Mouse (Mus musculus) liver, adult 2 months (tissue): ENCODE results near the gene Mrps26. TPM values are rescaled to one million over a fixed set of nuclear protein-coding genes. Genes with fewer than 3 reads are reported as not detected.

Source experiments
- DNase-seq: peaks from one replicate; pipeline ENCODE4 v3.0.0-alpha.2; 2011; ENCODE audit warnings: low read depth, low spot score; ENCODE audit errors: extremely low read depth
- H3K27ac ChIP-seq: fragments of 200-500 bp; replicated peaks from 2 replicates; pipeline ENCODE4 v1.5.1; 2012; ENCODE audit warnings: low read depth, mild to moderate bottlenecking, control low read depth, inconsistent platforms, low read length; ENCODE audit not compliant: insufficient read depth
- H3K27me3 ChIP-seq: fragments of 200-500 bp; 2 replicates; pipeline ENCODE4 v1.6.1; 2012; ENCODE audit warnings: mild to moderate bottlenecking, moderate library complexity, low read length, inconsistent platforms; ENCODE audit not compliant: control insufficient read depth, insufficient read depth
- H3K36me3 ChIP-seq: fragments of 200-500 bp; 2 replicates; pipeline ENCODE4 v1.6.1; 2012; ENCODE audit warnings: low read length, inconsistent platforms; ENCODE audit not compliant: control insufficient read depth, insufficient read depth
- H3K4me1 ChIP-seq: fragments of 200-500 bp; 2 replicates; pipeline ENCODE4 v1.6.1; 2011; ENCODE audit warnings: low read length; ENCODE audit not compliant: control insufficient read depth, insufficient read depth
- H3K4me3 ChIP-seq: fragments of 200-500 bp; 2 replicates; pipeline ENCODE4 v1.5.1; 2011; ENCODE audit warnings: low read depth, mild to moderate bottlenecking, control low read depth, low read length, moderate library complexity; ENCODE audit not compliant: insufficient read depth
- H3K79me2 ChIP-seq: fragments of 200-500 bp; 2 replicates; pipeline ENCODE4 v1.6.1; 2012; ENCODE audit warnings: inconsistent platforms, mild to moderate bottlenecking, low read length, moderate library complexity; ENCODE audit not compliant: control insufficient read depth, insufficient read depth
- H3K9ac ChIP-seq: fragments of 200-500 bp; 2 replicates; pipeline ENCODE4 v1.6.1; 2012; ENCODE audit warnings: low read depth, mild to moderate bottlenecking, control low read depth, inconsistent platforms, low read length
- CTCF ChIP-seq: fragments of 200-500 bp; IDR thresholded peaks from 2 replicates; pipeline ENCODE4 v1.5.1; 2011; ENCODE audit warnings: low read depth, low read length, control low read depth
- POLR2A ChIP-seq: fragments of 200-500 bp; IDR thresholded peaks from 2 replicates; pipeline ENCODE4 v1.6.1; 2011; ENCODE audit warnings: low read length, control low read depth; ENCODE audit not compliant: insufficient read depth; ENCODE audit errors: extremely low read depth
- WGBS: fragments of 180-500 bp; shearing (Covaris S2); methylation state at CpG from one replicate; pipeline ENCODE4 v1.1.7; 2018; 5-methylcytosine and 5-hydroxymethylcytosine counted together
- polyA plus RNA-seq: library from polyadenylated mRNA; depleted of rRNA; stranded (reverse); fragments of >200 nt; gene quantifications from 2 replicates; pipeline ENCODE4 v1.2.3, GENCODE M21; 2012
- total RNA-seq: library from RNA; depleted of rRNA; stranded (reverse); fragments of >200 nt; gene quantifications from 2 replicates; pipeline ENCODE4 v1.2.3, GENCODE M21; 2014

Gene Mrps26
- total and polyA plus RNA-seq, 2 experiments, result 10.9 to 38.4 TPM

DNA sequence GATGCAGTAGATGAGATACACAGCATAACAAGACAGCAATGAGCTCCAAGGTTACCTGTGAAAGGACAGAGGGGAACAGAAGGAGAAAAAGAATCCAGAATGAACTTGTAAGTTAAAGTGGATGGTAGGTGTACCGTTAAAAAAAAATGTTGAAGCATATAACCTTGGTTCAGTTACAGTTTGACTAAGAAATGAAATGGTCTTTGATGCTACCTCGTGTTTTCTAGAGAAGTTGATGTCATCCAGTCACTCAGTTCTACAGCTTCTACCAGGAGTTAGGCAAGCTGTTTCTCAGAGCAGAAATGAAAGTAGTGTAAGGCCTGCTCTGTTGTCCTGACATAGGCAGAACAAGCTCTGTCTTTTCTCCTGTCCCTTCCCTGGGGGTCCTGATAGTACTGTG lies 34.3 kb upstream of the Mrps26 start:
- Histone ChIP-seq H3K27ac (no peak overlapping the region), H3K4me3 (no peak overlapping the region), H3K4me1 (no peaks in the 10 kb centered on the region), H3K79me2 (no peaks in the 10 kb centered on the region), H3K27me3 (no peaks in the 10 kb centered on the region), H3K9ac (no peak overlapping the region), H3K36me3 (peaks cover 17% of the 10 kb centered on the region)
- 85% methylated on average over 2 of the region's 2 CpGs for WGBS
- DNase-seq, result no peak
- TF ChIP-seq POLR2A, result no peak
- no peak for TF ChIP-seq CTCF

DNA sequence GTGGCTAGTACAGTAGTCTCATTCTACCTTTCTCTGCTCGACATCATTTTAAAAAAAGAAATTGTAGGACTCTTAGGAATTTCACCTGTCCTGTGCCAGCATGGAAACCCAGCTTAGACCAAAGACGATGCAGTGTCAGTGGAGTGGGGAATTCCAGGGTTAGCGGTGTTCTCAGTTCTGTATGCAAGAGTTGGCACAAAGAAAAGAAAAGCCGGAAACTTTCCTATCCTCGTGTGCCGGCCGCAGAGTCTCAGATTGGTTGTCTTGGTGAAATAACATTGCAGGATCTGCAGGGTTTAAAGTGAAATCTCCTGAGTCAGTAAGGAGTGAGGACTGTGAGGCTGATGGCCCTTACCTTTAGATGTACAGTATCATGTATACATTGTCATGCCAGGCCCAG lies 33.6 kb upstream of the Mrps26 start:
- Histone ChIP-seq H3K79me2 (no peaks in the 10 kb centered on the region), H3K4me1 (no peaks in the 10 kb centered on the region), H3K4me3 (no peak overlapping the region), H3K27me3 (no peaks in the 10 kb centered on the region), H3K9ac (no peak overlapping the region), H3K36me3 (peaks cover 22% of the 10 kb centered on the region), H3K27ac (no peak overlapping the region)
- WGBS, result 89% methylated on average over 7 of the region's 7 CpGs
- TF ChIP-seq CTCF, result no peak
- TF ChIP-seq POLR2A, result no peak
- no peak for DNase-seq

DNA sequence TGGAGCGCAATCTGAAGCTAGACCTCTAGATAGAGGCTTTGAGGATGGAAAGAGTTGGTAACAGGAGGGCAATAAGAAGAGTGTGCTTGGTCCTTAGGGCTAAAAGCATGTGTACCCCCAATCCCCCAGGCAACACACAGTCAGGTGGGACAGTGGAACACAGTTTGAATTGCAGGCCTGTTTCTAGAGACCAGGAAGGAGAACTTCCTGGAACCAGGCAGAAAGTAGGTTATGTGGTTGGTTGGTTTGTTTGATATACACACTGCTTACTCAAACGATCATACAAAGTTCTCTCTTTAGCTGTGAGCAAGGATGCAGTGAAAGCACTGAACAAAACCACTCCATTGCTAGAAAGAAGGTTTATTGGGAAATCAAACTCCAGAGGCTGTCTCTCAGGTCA lies 31.3 kb upstream of the Mrps26 start:
- Histone ChIP-seq H3K27ac (no peak overlapping the region), H3K4me1 (no peaks in the 10 kb centered on the region), H3K9ac (no peak overlapping the region), H3K27me3 (no peaks in the 10 kb centered on the region), H3K36me3 (peaks cover 30% of the 10 kb centered on the region), H3K79me2 (no peaks in the 10 kb centered on the region), H3K4me3 (no peak overlapping the region)
- no peak for DNase-seq
- WGBS, result 67% methylated on average over 2 of the region's 2 CpGs
- TF ChIP-seq POLR2A (no peak), CTCF (no peak)

GRCm38 (mm10) chr2:130535017-130535416 lies 28.5 kb upstream of the Mrps26 start:
- no peak for TF ChIP-seq POLR2A
- TF ChIP-seq CTCF, result no peak
- no peak for DNase-seq
- peaks cover 29% of the 10 kb centered on the region for H3K36me3 ChIP-seq
- H3K9ac ChIP-seq, result no peak overlapping the region
- H3K4me1 ChIP-seq, result no peaks in the 10 kb centered on the region
- no peak overlapping the region for H3K27ac ChIP-seq
- no peaks in the 10 kb centered on the region for H3K79me2 ChIP-seq
- H3K27me3 ChIP-seq, result no peaks in the 10 kb centered on the region
- H3K4me3 ChIP-seq, result no peak overlapping the region
- 89% methylated on average over 6 of the region's 6 CpGs for WGBS

GRCm38 (mm10) chr2:130536890-130537289 lies 26.7 kb upstream of the Mrps26 start:
- Histone ChIP-seq H3K9ac (no peak overlapping the region), H3K36me3 (peaks cover 37% of the 10 kb centered on the region), H3K27ac (no peak overlapping the region)

DNA sequence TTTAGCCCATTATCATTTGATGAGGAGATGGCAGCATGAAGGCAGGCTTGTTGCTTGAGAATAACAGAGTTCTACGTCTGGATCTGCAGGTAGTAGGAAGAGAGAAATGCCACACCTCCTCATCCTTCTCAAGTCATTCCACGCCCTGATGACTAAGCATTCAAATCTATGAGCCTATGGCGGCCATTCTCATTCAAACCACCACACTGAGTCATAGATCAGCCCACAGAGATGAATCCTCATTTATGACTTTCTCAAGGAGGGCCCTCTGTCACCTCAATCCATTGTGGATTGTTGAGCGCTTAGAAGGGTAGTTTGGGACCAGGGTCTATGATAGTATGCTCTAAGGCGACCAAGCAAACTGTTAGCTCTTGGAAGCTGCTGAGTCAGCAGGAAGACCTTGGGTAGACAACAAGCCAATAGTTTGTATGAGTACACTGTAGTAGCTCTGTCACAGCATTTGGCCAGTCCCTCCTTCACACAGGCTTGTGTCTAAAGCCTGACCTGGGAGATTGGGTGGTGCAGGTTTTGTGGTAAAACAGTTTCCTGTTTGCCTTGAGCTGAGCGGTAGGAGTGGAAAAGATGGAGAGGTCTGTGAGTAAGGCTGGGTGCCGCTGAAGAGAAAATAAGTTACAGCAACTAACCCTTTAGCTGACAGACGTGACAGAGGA lies 24.5 kb upstream of the Mrps26 start:
- no peak for DNase-seq
- no peaks in the 10 kb centered on the region for H3K4me1 ChIP-seq
- WGBS, result 95% methylated on average over 8 of the region's 8 CpGs
- no peak for TF ChIP-seq CTCF
- no peak for TF ChIP-seq POLR2A
- H3K79me2 ChIP-seq, result no peaks in the 10 kb centered on the region
- H3K36me3 ChIP-seq, result peaks cover 40% of the 10 kb centered on the region
- no peaks in the 10 kb centered on the region for H3K27me3 ChIP-seq
- no peak overlapping the region for H3K9ac ChIP-seq
- H3K4me3 ChIP-seq, result no peak overlapping the region
- no peak overlapping the region for H3K27ac ChIP-seq

More at GRCm38 (mm10) chr2:130536890-130537289, 26.7 kb upstream of the Mrps26 start:
- Histone ChIP-seq H3K4me3 (no peak overlapping the region), H3K79me2 (no peaks in the 10 kb centered on the region), H3K27me3 (no peaks in the 10 kb centered on the region), H3K4me1 (no peaks in the 10 kb centered on the region)
- DNase-seq, result no peak
- 95% methylated on average over 3 of the region's 3 CpGs for WGBS
- TF ChIP-seq CTCF, result no peak
- no peak for TF ChIP-seq POLR2A
